Mouse (Mus musculus) ES-Bruce4 (cell line): ENCODE data around the gene Apbb2.

Source experiments
- CTCF ChIP-seq: IDR thresholded peaks from one replicate; pipeline ENCODE4 v1.8.1; 2011; ENCODE audit warnings: low read depth, low read length
- EP300 ChIP-seq: IDR thresholded peaks from 2 replicates; pipeline ENCODE4 v1.6.1; 2011; ENCODE audit warnings: low read depth, low read length; ENCODE audit not compliant: insufficient read depth

DNA sequence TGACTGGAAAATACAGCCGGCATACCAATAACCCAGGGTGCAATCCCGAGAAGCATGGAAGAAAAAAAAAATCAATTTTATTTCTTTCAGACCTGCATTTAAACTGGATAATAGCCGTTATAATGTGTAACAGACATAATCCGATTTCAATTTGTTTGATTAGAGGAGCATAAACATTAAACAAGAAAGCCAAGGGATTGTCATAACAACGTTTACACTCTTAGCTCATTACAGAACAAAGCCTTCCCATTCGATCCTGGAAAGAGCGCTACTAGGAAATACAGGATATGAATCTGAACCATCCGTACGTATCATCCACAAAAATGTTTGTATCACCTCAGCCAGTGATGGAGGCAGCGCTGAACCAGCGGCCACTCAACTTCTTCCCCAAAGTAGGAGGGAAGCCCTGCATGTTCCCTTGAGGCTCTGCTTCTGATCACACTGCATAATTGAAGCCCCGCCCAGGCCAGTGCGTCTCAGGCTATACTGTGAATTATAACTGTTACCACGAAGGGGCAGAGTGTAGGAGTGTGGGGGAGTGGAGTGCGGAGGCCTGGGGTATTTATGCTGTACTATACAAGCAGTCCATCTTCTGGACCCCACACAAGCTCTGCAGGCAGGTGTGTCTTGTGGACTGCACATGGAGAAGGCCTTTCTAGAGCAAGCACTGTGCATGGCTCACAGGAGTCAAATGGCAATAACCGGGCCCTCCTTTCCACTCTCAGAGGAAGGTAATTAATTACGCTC, 278.1 kb downstream of the Apbb2 start:
- TF ChIP-seq EP300 (no peak), CTCF (no peak)
